Mouse (Mus musculus) hindbrain, embryonic 16.5 days (tissue): ENCODE results near the gene Adcyap1r1. TPM values are rescaled to one million over a fixed set of nuclear protein-coding genes. Genes with fewer than 3 reads are reported as not detected.

Source experiments
- ATAC-seq: fragments of 200-750 bp; cut with Nextera tagmentation; 2 replicates; pipeline ENCODE4 v1.8.0; 2017; ENCODE audit warnings: moderate TSS enrichment, moderate library complexity
- H3K27ac ChIP-seq: fragments of 300-500 bp; sonication (generic); 2 replicates; pipeline ENCODE4 v1.5.1; 2014; ENCODE audit warnings: low read depth, mild to moderate bottlenecking, control low read depth, low read length, moderate library complexity
- H3K27me3 ChIP-seq: fragments of 300-500 bp; sonication (generic); replicated peaks from 2 replicates; pipeline ENCODE4 v1.6.1; 2014; ENCODE audit warnings: low read length; ENCODE audit not compliant: control insufficient read depth, insufficient read depth
- H3K36me3 ChIP-seq: fragments of 300-500 bp; sonication (generic); 2 replicates; pipeline ENCODE4 v1.6.1; 2014; ENCODE audit warnings: mild to moderate bottlenecking, low read length, moderate library complexity, mixed read lengths; ENCODE audit not compliant: control insufficient read depth, insufficient read depth
- H3K4me1 ChIP-seq: fragments of 300-500 bp; sonication (generic); 2 replicates; pipeline ENCODE4 v1.6.1; 2014; ENCODE audit warnings: low read depth, low read length; ENCODE audit not compliant: control insufficient read depth, insufficient read depth
- H3K4me2 ChIP-seq: fragments of 300-500 bp; sonication (generic); 2 replicates; pipeline ENCODE4 v1.6.1; 2014; ENCODE audit warnings: mild to moderate bottlenecking, low read length, control low read depth, moderate library complexity
- H3K4me3 ChIP-seq: fragments of 300-500 bp; sonication (generic); 2 replicates; pipeline ENCODE4 v1.5.1; 2014; ENCODE audit warnings: mild to moderate bottlenecking, low read length, control low read depth, moderate library complexity
- H3K9ac ChIP-seq: fragments of 300-500 bp; sonication (generic); 2 replicates; pipeline ENCODE4 v1.6.1; 2014; ENCODE audit warnings: low read depth, mild to moderate bottlenecking, control low read depth, low read length, moderate library complexity
- H3K9me3 ChIP-seq: fragments of 300-500 bp; sonication (generic); 2 replicates; pipeline ENCODE4 v1.6.1; 2014; ENCODE audit warnings: mild to moderate bottlenecking, low read length, moderate library complexity; ENCODE audit not compliant: control insufficient read depth
- WGBS: fragments of 180-500 bp; shearing (Covaris S2); extraction: QIAGEN DNeasy Blood & Tissue Kit; methylation state at CpG from one replicate; pipeline ENCODE4 v1.1.7; 2014; 5-methylcytosine and 5-hydroxymethylcytosine counted together
- polyA plus RNA-seq: library from polyadenylated mRNA; unstranded; fragments of >200 nt; fragmentation: Nextera tagmentation; extraction: Ambion mirVana; gene quantifications from 2 replicates; pipeline ENCODE4 v1.2.1, GENCODE M21; 2015

The Adcyap1r1 gene
- polyA plus RNA-seq, 1 experiment from 2014 or later, result 67.1 TPM

- WGBS, result 43% methylated on average over 2 of the region's 2 CpGs
- H3K9ac ChIP-seq, result no peak overlapping the region
- no peak for ATAC-seq
- H3K36me3 ChIP-seq, result no peaks in the 10 kb centered on the region
- peaks cover 19% of the 10 kb centered on the region for H3K4me1 ChIP-seq
- no peak overlapping the region for H3K4me2 ChIP-seq
- H3K27ac ChIP-seq, result no peak overlapping the region
- no peaks in the 10 kb centered on the region for H3K27me3 ChIP-seq
- no peak overlapping the region for H3K4me3 ChIP-seq
- H3K9me3 ChIP-seq, result no peaks in the 10 kb centered on the region
These were observed 32.9 kb upstream of the Adcyap1r1 start for GRCm38 (mm10) chr6:55418746-55419410.

GRCm38 (mm10) chr6:55420411-55420810, 31.4 kb upstream of the Adcyap1r1 start:
- peak overlapping the region; percentile 69 for H3K27ac ChIP-seq
- WGBS, result 83% methylated on average over 3 of the region's 3 CpGs
- H3K36me3 ChIP-seq, result no peaks in the 10 kb centered on the region
- no peak overlapping the region for H3K4me2 ChIP-seq
- peak; percentile 21; the same call in 1 of the 2 replicates for ATAC-seq
- H3K27me3 ChIP-seq, result no peaks in the 10 kb centered on the region
- no peak overlapping the region for H3K4me3 ChIP-seq
- peaks cover 19% of the 10 kb centered on the region for H3K4me1 ChIP-seq
- H3K9ac ChIP-seq, result no peak overlapping the region
- no peaks in the 10 kb centered on the region for H3K9me3 ChIP-seq

GRCm38 (mm10) chr6:55420869-55421361, 30.9 kb upstream of the Adcyap1r1 start:
- Histone ChIP-seq H3K9ac (no peak overlapping the region), H3K4me1 (peaks cover 19% of the 10 kb centered on the region), H3K27ac (peak overlapping the region; percentile 69), H3K4me3 (no peak overlapping the region), H3K27me3 (no peaks in the 10 kb centered on the region), H3K36me3 (no peaks in the 10 kb centered on the region), H3K4me2 (no peak overlapping the region), H3K9me3 (no peaks in the 10 kb centered on the region)
- WGBS, result 0% methylated on average over 1 of the region's 1 CpGs
- peak; percentile 84 for ATAC-seq

GRCm38 (mm10) chr6:55432121-55432520, 19.7 kb upstream of the Adcyap1r1 start:
- no peaks in the 10 kb centered on the region for H3K27me3 ChIP-seq
- H3K4me3 ChIP-seq, result no peak overlapping the region
- no peak overlapping the region for H3K9ac ChIP-seq
- no peak for ATAC-seq
- no peaks in the 10 kb centered on the region for H3K36me3 ChIP-seq
- no peak overlapping the region for H3K4me2 ChIP-seq
- H3K27ac ChIP-seq, result no peak overlapping the region
- H3K9me3 ChIP-seq, result no peaks in the 10 kb centered on the region
- H3K4me1 ChIP-seq, result peaks cover 25% of the 10 kb centered on the region

GRCm38 (mm10) chr6:55434360-55434759, 17.4 kb upstream of the Adcyap1r1 start:
- Histone ChIP-seq H3K36me3 (no peaks in the 10 kb centered on the region), H3K27me3 (no peaks in the 10 kb centered on the region), H3K4me2 (no peak overlapping the region), H3K9ac (peak overlapping the region; percentile 41; the same call in 1 of the 2 replicates), H3K9me3 (no peaks in the 10 kb centered on the region), H3K27ac (peak overlapping the region; percentile 36; the same call in 1 of the 2 replicates), H3K4me1 (peaks cover 25% of the 10 kb centered on the region), H3K4me3 (no peak overlapping the region)
- WGBS, result 10% methylated on average over 3 of the region's 3 CpGs
- peak; percentile 67 for ATAC-seq

- H3K9me3 ChIP-seq, result no peaks in the 10 kb centered on the region
- peak overlapping the region; percentile 64 for H3K27ac ChIP-seq
- no peak overlapping the region for H3K4me2 ChIP-seq
- no peaks in the 10 kb centered on the region for H3K27me3 ChIP-seq
- H3K4me1 ChIP-seq, result peaks cover 25% of the 10 kb centered on the region
- H3K36me3 ChIP-seq, result no peaks in the 10 kb centered on the region
- ATAC-seq, result peak; percentile 90
- 0 out of 2 replicates have a peak overlapping the region, but pooled peaks have one; percentile 10 for H3K9ac ChIP-seq
- H3K4me3 ChIP-seq, result no peak overlapping the region
- 22% methylated on average over 8 of the region's 8 CpGs for WGBS
These were observed 16.3 kb upstream of the Adcyap1r1 start for GRCm38 (mm10) chr6:55435266-55436159.

GRCm38 (mm10) chr6:55437919-55438318, 13.9 kb upstream of the Adcyap1r1 start:
- WGBS, result 52% methylated on average over 3 of the region's 3 CpGs
- Histone ChIP-seq H3K4me2 (no peak overlapping the region), H3K36me3 (no peaks in the 10 kb centered on the region), H3K27me3 (no peaks in the 10 kb centered on the region), H3K4me3 (no peak overlapping the region), H3K9me3 (no peaks in the 10 kb centered on the region), H3K9ac (no peak overlapping the region), H3K4me1 (peaks cover 25% of the 10 kb centered on the region), H3K27ac (no peak overlapping the region)
- no peak for ATAC-seq

GRCm38 (mm10) chr6:55438837-55439236, 12.9 kb upstream of the Adcyap1r1 start:
- H3K4me2 ChIP-seq, result no peak overlapping the region
- 57% methylated on average over 2 of the region's 2 CpGs for WGBS

More at GRCm38 (mm10) chr6:55438837-55439236, 12.9 kb upstream of the Adcyap1r1 start:
- Histone ChIP-seq H3K27me3 (no peaks in the 10 kb centered on the region), H3K9ac (no peak overlapping the region), H3K4me1 (peaks cover 26% of the 10 kb centered on the region), H3K9me3 (no peaks in the 10 kb centered on the region), H3K27ac (no peak overlapping the region), H3K36me3 (no peaks in the 10 kb centered on the region), H3K4me3 (no peak overlapping the region)
- ATAC-seq, result no peak
